Mouse (Mus musculus): ENCODE data around the gene Slc25a47.

GRCm38 (mm10) chr12:108885906-108886305 lies 50.1 kb downstream of the Slc25a47 start:
- no peak for TF ChIP-seq CTCF (IDR thresholded peaks at IDR 0.05; ENCODE audit: low read depth)
- no peak for TF ChIP-seq EP300 (IDR thresholded peaks at IDR 0.05; ENCODE audit: low read depth)

All from liver, postnatal 0 days (tissue).